Mouse (Mus musculus): ENCODE measurements around the gene Cd300lf. TPM values are rescaled to one million over a fixed set of nuclear protein-coding genes. Genes with fewer than 3 reads are reported as not detected.

The Cd300lf gene
- polyA plus RNA-seq, 1 experiment: not detected

DNA sequence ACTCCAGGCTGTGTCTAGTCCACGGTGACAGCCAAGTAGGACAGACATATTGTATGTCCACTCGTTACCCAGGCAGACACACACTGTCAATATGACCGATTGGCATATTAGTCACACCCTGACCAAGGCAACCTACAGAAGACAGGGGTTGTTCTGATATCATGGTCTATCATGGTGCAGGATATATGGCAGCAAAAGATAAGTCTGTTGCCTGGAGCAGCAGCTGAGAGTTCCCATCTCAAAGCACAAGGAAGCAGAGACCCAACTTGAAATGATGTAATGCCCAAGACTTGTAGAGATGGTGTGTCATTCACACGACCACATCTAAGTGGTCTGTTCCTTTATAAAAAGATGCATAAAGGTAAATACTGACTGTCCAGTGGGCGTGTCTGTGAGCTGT is 55.1 kb downstream of the Cd300lf start:
- TF ChIP-seq MAX (IDR thresholded peaks at IDR 0.05) (no peak), MYOD1 (IDR thresholded peaks at IDR 0.05; ENCODE audit: control insufficient read depth, insufficient read length, low read depth) (no peak), FOSL1 (IDR thresholded peaks at IDR 0.05; ENCODE audit: insufficient read depth, low read length, poor library complexity, severe bottlenecking) (no peak), USF1 (IDR thresholded peaks at IDR 0.05; ENCODE audit: low read depth) (no peak), CTCF (IDR thresholded peaks at IDR 0.05; ENCODE audit: control insufficient read depth, insufficient read depth, insufficient read length) (no peak), MYOG (IDR thresholded peaks at IDR 0.05; ENCODE audit: control insufficient read depth, extremely low read depth, insufficient read length) (no peak), CEBPB (IDR thresholded peaks at IDR 0.05; ENCODE audit: low read depth) (no peak)
- no peak overlapping the region for H3ac ChIP-seq (ENCODE audit: control insufficient read depth, insufficient read length, low read depth)
- H3K36me3 ChIP-seq (ENCODE audit: control insufficient read depth, insufficient read depth): no peaks in the 10 kb centered on the region
- no peak overlapping the region for H3K4me3 ChIP-seq (ENCODE audit: insufficient read depth, poor library complexity, severe bottlenecking)
- H3K79me3 ChIP-seq (ENCODE audit: low read depth): no peaks in the 10 kb centered on the region
- H3K79me2 ChIP-seq (ENCODE audit: control insufficient read depth, insufficient read depth): no peaks in the 10 kb centered on the region
- no peaks in the 10 kb centered on the region for H3K27me3 ChIP-seq (ENCODE audit: control insufficient read depth, insufficient read depth, insufficient read length)

- no peaks in the 10 kb centered on the region for H3K79me2 ChIP-seq (ENCODE audit: control insufficient read depth, insufficient read depth)
- TF ChIP-seq MYOD1 (IDR thresholded peaks at IDR 0.05; ENCODE audit: control insufficient read depth, insufficient read length, low read depth): no peak
- no peak for TF ChIP-seq MYOG (IDR thresholded peaks at IDR 0.05; ENCODE audit: control insufficient read depth, extremely low read depth, insufficient read length)
- TF ChIP-seq USF1 (IDR thresholded peaks at IDR 0.05; ENCODE audit: low read depth): no peak
- no peak for TF ChIP-seq CTCF (IDR thresholded peaks at IDR 0.05; ENCODE audit: control insufficient read depth, insufficient read depth, insufficient read length)
- TF ChIP-seq CEBPB (IDR thresholded peaks at IDR 0.05; ENCODE audit: low read depth): no peak
- TF ChIP-seq MAX (IDR thresholded peaks at IDR 0.05): no peak
- no peak for TF ChIP-seq FOSL1 (IDR thresholded peaks at IDR 0.05; ENCODE audit: insufficient read depth, low read length, poor library complexity, severe bottlenecking)
- H3K36me3 ChIP-seq (ENCODE audit: control insufficient read depth, insufficient read depth): no peaks in the 10 kb centered on the region
- no peak overlapping the region for H3ac ChIP-seq (ENCODE audit: control insufficient read depth, insufficient read length, low read depth)
- H3K79me3 ChIP-seq (ENCODE audit: low read depth): no peaks in the 10 kb centered on the region
- no peaks in the 10 kb centered on the region for H3K27me3 ChIP-seq (ENCODE audit: control insufficient read depth, insufficient read depth, insufficient read length)
- H3K4me3 ChIP-seq (ENCODE audit: insufficient read depth, poor library complexity, severe bottlenecking): no peak overlapping the region
Measured at GRCm38 (mm10) chr11:115077436-115077835, 56.4 kb downstream of the Cd300lf start.

DNA sequence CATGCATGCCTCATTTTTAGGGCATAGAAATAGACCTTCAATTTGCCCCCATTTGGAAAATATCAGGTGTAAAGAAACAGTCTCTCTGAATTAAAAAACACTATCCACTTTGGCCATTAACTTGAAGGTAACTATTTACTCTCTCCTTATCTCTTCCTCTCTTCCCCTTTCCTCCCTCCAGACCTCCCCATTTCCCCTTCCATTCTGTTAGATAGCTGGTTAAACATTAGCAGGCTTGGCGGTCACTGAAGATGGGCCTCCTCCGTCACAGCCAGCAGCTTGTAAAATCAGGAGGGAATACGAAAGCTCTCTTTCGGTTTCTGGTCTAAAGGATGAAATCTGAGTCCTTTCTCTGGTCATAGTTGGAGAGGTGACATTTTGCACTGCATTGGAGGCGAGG is 57.9 kb downstream of the Cd300lf start:
- Histone ChIP-seq H3K4me3 (ENCODE audit: insufficient read depth, poor library complexity, severe bottlenecking) (no peak overlapping the region), H3K36me3 (ENCODE audit: control insufficient read depth, insufficient read depth) (no peaks in the 10 kb centered on the region), H3ac (ENCODE audit: control insufficient read depth, insufficient read length, low read depth) (no peak overlapping the region), H3K79me2 (ENCODE audit: control insufficient read depth, insufficient read depth) (no peaks in the 10 kb centered on the region), H3K79me3 (ENCODE audit: low read depth) (no peaks in the 10 kb centered on the region), H3K27me3 (ENCODE audit: control insufficient read depth, insufficient read depth, insufficient read length) (no peaks in the 10 kb centered on the region)
- no peak for TF ChIP-seq MYOG (IDR thresholded peaks at IDR 0.05; ENCODE audit: control insufficient read depth, extremely low read depth, insufficient read length)
- no peak for TF ChIP-seq USF1 (IDR thresholded peaks at IDR 0.05; ENCODE audit: low read depth)
- no peak for TF ChIP-seq CEBPB (IDR thresholded peaks at IDR 0.05; ENCODE audit: low read depth)
- TF ChIP-seq MYOD1 (IDR thresholded peaks at IDR 0.05; ENCODE audit: control insufficient read depth, insufficient read length, low read depth): no peak
- no peak for TF ChIP-seq FOSL1 (IDR thresholded peaks at IDR 0.05; ENCODE audit: insufficient read depth, low read length, poor library complexity, severe bottlenecking)
- TF ChIP-seq MAX (IDR thresholded peaks at IDR 0.05): no peak
- no peak for TF ChIP-seq CTCF (IDR thresholded peaks at IDR 0.05; ENCODE audit: control insufficient read depth, insufficient read depth, insufficient read length)

DNA sequence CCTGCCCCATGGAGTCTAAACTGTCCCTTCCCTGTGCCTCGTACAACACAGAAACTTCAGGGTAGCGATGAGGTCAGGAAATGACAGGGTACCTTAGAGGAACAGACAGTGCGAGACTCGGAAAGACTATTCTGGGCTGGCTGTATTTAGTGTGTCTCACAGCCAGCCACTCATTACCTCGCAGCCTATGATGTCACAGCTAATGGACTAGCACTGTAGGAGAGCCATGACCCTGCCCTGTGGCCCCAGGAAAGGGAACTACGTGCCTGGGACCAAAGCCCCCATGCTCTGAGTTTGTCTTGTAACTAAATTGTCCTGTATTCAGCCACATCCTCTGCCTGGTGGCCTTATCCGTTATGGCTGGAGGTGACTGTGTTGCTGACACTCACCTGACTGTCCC is 58.4 kb downstream of the Cd300lf start:
- Histone ChIP-seq H3K27me3 (ENCODE audit: control insufficient read depth, insufficient read depth, insufficient read length) (no peaks in the 10 kb centered on the region), H3ac (ENCODE audit: control insufficient read depth, insufficient read length, low read depth) (no peak overlapping the region), H3K4me3 (ENCODE audit: insufficient read depth, poor library complexity, severe bottlenecking) (no peak overlapping the region), H3K79me2 (ENCODE audit: control insufficient read depth, insufficient read depth) (no peaks in the 10 kb centered on the region), H3K36me3 (ENCODE audit: control insufficient read depth, insufficient read depth) (no peaks in the 10 kb centered on the region), H3K79me3 (ENCODE audit: low read depth) (no peaks in the 10 kb centered on the region)
- TF ChIP-seq MYOG (IDR thresholded peaks at IDR 0.05; ENCODE audit: control insufficient read depth, extremely low read depth, insufficient read length) (no peak), CTCF (IDR thresholded peaks at IDR 0.05; ENCODE audit: control insufficient read depth, insufficient read depth, insufficient read length) (no peak), MAX (IDR thresholded peaks at IDR 0.05) (no peak), USF1 (IDR thresholded peaks at IDR 0.05; ENCODE audit: low read depth) (no peak), CEBPB (IDR thresholded peaks at IDR 0.05; ENCODE audit: low read depth) (no peak), MYOD1 (IDR thresholded peaks at IDR 0.05; ENCODE audit: control insufficient read depth, insufficient read length, low read depth) (no peak), FOSL1 (IDR thresholded peaks at IDR 0.05; ENCODE audit: insufficient read depth, low read length, poor library complexity, severe bottlenecking) (no peak)

DNA sequence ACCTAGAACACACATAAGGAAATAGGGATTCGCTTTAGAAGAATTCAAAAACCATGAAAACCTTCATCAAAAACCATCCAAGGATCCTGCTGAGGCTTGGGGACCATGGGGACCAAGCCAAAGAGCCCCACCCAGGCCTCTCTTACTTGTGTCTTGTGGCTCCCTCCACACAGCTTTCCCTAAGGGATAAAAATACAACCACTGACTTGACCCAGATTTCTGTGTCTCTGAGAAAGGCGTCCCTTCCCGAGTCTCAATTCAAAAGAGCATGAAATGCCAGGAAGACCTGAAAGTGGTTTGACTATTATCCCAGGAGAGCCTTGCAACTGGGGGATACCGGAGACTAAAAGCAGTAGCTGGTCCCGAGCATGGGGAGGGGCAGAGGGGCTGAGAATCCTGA is 60.8 kb downstream of the Cd300lf start:
- no peak overlapping the region for H3ac ChIP-seq (ENCODE audit: control insufficient read depth, insufficient read length, low read depth)
- no peaks in the 10 kb centered on the region for H3K36me3 ChIP-seq (ENCODE audit: control insufficient read depth, insufficient read depth)
- H3K79me3 ChIP-seq (ENCODE audit: low read depth): no peaks in the 10 kb centered on the region
- H3K4me3 ChIP-seq (ENCODE audit: insufficient read depth, poor library complexity, severe bottlenecking): no peak overlapping the region
- no peak for TF ChIP-seq CEBPB (IDR thresholded peaks at IDR 0.05; ENCODE audit: low read depth)
- TF ChIP-seq MAX (IDR thresholded peaks at IDR 0.05): no peak
- no peak for TF ChIP-seq USF1 (IDR thresholded peaks at IDR 0.05; ENCODE audit: low read depth)
- TF ChIP-seq MYOG (IDR thresholded peaks at IDR 0.05; ENCODE audit: control insufficient read depth, extremely low read depth, insufficient read length): no peak
- no peak for TF ChIP-seq MYOD1 (IDR thresholded peaks at IDR 0.05; ENCODE audit: control insufficient read depth, insufficient read length, low read depth)
- TF ChIP-seq CTCF (IDR thresholded peaks at IDR 0.05; ENCODE audit: control insufficient read depth, insufficient read depth, insufficient read length): no peak
- TF ChIP-seq FOSL1 (IDR thresholded peaks at IDR 0.05; ENCODE audit: insufficient read depth, low read length, poor library complexity, severe bottlenecking): no peak
- H3K27me3 ChIP-seq (ENCODE audit: control insufficient read depth, insufficient read depth, insufficient read length): no peaks in the 10 kb centered on the region
- no peaks in the 10 kb centered on the region for H3K79me2 ChIP-seq (ENCODE audit: control insufficient read depth, insufficient read depth)
